Mouse (Mus musculus) neural tube, embryonic 13.5 days (tissue): Measurements from ENCODE around the gene Kcnq1. TPM values are rescaled to one million over a fixed set of nuclear protein-coding genes. Genes with fewer than 3 reads are reported as not detected.

Source experiments
- ATAC-seq: fragments of 200-750 bp; cut with Nextera tagmentation; 2 replicates; pipeline ENCODE4 v1.8.0; 2017; ENCODE audit warnings: low read depth, mild to moderate bottlenecking, moderate TSS enrichment, moderate library complexity
- H3K27ac ChIP-seq: fragments of 300-500 bp; sonication (generic); replicated peaks from 2 replicates; pipeline ENCODE4 v1.5.1; 2015; ENCODE audit warnings: moderate library complexity, mild to moderate bottlenecking, inconsistent platforms
- H3K27me3 ChIP-seq: fragments of 300-500 bp; sonication (generic); 2 replicates; pipeline ENCODE4 v1.6.1; 2015; ENCODE audit warnings: mild to moderate bottlenecking, inconsistent platforms
- H3K36me3 ChIP-seq: fragments of 300-500 bp; sonication (generic); 2 replicates; pipeline ENCODE4 v1.6.1; 2015; ENCODE audit warnings: mild to moderate bottlenecking, inconsistent platforms
- H3K4me1 ChIP-seq: fragments of 300-500 bp; sonication (generic); replicated peaks from 2 replicates; pipeline ENCODE4 v1.6.1; 2015; ENCODE audit warnings: inconsistent platforms
- H3K4me2 ChIP-seq: fragments of 300-500 bp; sonication (generic); 2 replicates; pipeline ENCODE4 v1.6.1; 2015; ENCODE audit warnings: inconsistent platforms, mild to moderate bottlenecking, moderate library complexity
- H3K4me3 ChIP-seq: fragments of 300-500 bp; sonication (generic); 2 replicates; pipeline ENCODE4 v1.5.1; 2015; ENCODE audit warnings: mild to moderate bottlenecking, inconsistent platforms
- H3K9ac ChIP-seq: fragments of 300-500 bp; sonication (generic); 2 replicates; pipeline ENCODE4 v1.6.1; 2015; ENCODE audit warnings: moderate library complexity, mild to moderate bottlenecking, inconsistent platforms
- H3K9me3 ChIP-seq: fragments of 300-500 bp; sonication (generic); 2 replicates; pipeline ENCODE4 v1.6.1; 2016; ENCODE audit warnings: inconsistent platforms
- WGBS: fragments of 180-500 bp; shearing (Covaris S2); methylation state at CpG from one replicate; pipeline ENCODE4 v1.1.7; 2015; 5-methylcytosine and 5-hydroxymethylcytosine counted together
- polyA plus RNA-seq: library from polyadenylated mRNA; unstranded; fragments of >200 nt; fragmentation: Nextera tagmentation; extraction: Ambion mirVana; gene quantifications from 2 replicates; pipeline ENCODE4 v1.2.1, GENCODE M21; 2015

Gene Kcnq1
- polyA plus RNA-seq, 1 experiment from 2014 or later, result 1.3 TPM

- ATAC-seq, result peak; percentile 92
Measured at GRCm38 (mm10) chr7:143340601-143341281, 234.6 kb downstream of the Kcnq1 start.

GRCm38 (mm10) chr7:143341301-143341980 is 235.3 kb downstream of the Kcnq1 start:
- Histone ChIP-seq H3K4me2 (no peak overlapping the region), H3K27me3 (peaks cover 25% of the 10 kb centered on the region), H3K9me3 (peaks cover 10% of the 10 kb centered on the region; the same call in 1 of the 2 replicates), H3K4me1 (peaks cover 39% of the 10 kb centered on the region), H3K4me3 (no peak overlapping the region), H3K9ac (no peak overlapping the region), H3K27ac (no peak overlapping the region), H3K36me3 (no peaks in the 10 kb centered on the region)
- no peak for ATAC-seq
- 74% methylated on average over 3 of the region's 3 CpGs for WGBS

More at GRCm38 (mm10) chr7:143340601-143341281, 234.6 kb downstream of the Kcnq1 start:
- Histone ChIP-seq H3K4me1 (peaks cover 39% of the 10 kb centered on the region), H3K9ac (no peak overlapping the region), H3K36me3 (no peaks in the 10 kb centered on the region), H3K27me3 (peaks cover 21% of the 10 kb centered on the region), H3K9me3 (peaks cover 10% of the 10 kb centered on the region; the same call in 1 of the 2 replicates), H3K4me2 (no peak overlapping the region), H3K27ac (peak overlapping the region; percentile 49), H3K4me3 (no peak overlapping the region)
- WGBS, result 20% methylated on average over 15 of the region's 15 CpGs

- no peak overlapping the region for H3K9ac ChIP-seq
- no peak overlapping the region for H3K4me3 ChIP-seq
- peaks cover 39% of the 10 kb centered on the region for H3K4me1 ChIP-seq
- no peak for ATAC-seq
- peak overlapping the region; percentile 21; the same call in 1 of the 2 replicates for H3K4me2 ChIP-seq
- no peaks in the 10 kb centered on the region for H3K36me3 ChIP-seq
- peaks cover 32% of the 10 kb centered on the region for H3K27me3 ChIP-seq
- 22% methylated on average over 12 of the region's 12 CpGs for WGBS
- peak overlapping the region; percentile 35; the same call in 1 of the 2 replicates for H3K27ac ChIP-seq
- no peaks in the 10 kb centered on the region for H3K9me3 ChIP-seq
Measured at GRCm38 (mm10) chr7:143343781-143344306, 237.7 kb downstream of the Kcnq1 start.

GRCm38 (mm10) chr7:143349287-143349686 is 243.1 kb downstream of the Kcnq1 start:
- peaks cover 4% of the 10 kb centered on the region for H3K4me1 ChIP-seq
- WGBS, result 82% methylated on average over 7 of the region's 7 CpGs
- no peaks in the 10 kb centered on the region for H3K36me3 ChIP-seq
- H3K9me3 ChIP-seq, result no peaks in the 10 kb centered on the region
- no peak overlapping the region for H3K4me3 ChIP-seq
- H3K9ac ChIP-seq, result no peak overlapping the region
- no peak for ATAC-seq
- no peak overlapping the region for H3K4me2 ChIP-seq
- peaks cover 22% of the 10 kb centered on the region for H3K27me3 ChIP-seq
- no peak overlapping the region for H3K27ac ChIP-seq

GRCm38 (mm10) chr7:143349848-143350247 is 243.7 kb downstream of the Kcnq1 start:
- Histone ChIP-seq H3K9me3 (no peaks in the 10 kb centered on the region), H3K27ac (no peak overlapping the region), H3K4me1 (no peaks in the 10 kb centered on the region), H3K36me3 (no peaks in the 10 kb centered on the region), H3K4me2 (no peak overlapping the region), H3K9ac (no peak overlapping the region), H3K4me3 (no peak overlapping the region), H3K27me3 (peaks cover 17% of the 10 kb centered on the region)
- 90% methylated on average over 1 of the region's 1 CpGs for WGBS
- ATAC-seq, result no peak

- ATAC-seq, result no peak
- Histone ChIP-seq H3K27me3 (no peaks in the 10 kb centered on the region), H3K4me3 (no peak overlapping the region), H3K4me1 (no peaks in the 10 kb centered on the region), H3K9ac (no peak overlapping the region), H3K27ac (no peak overlapping the region), H3K9me3 (no peaks in the 10 kb centered on the region), H3K36me3 (no peaks in the 10 kb centered on the region), H3K4me2 (no peak overlapping the region)
- WGBS, result 76% methylated on average over 5 of the region's 5 CpGs
Measured at GRCm38 (mm10) chr7:143355831-143356230, 249.7 kb downstream of the Kcnq1 start.

GRCm38 (mm10) chr7:143357109-143357508 is 250.9 kb downstream of the Kcnq1 start:
- Histone ChIP-seq H3K9me3 (no peaks in the 10 kb centered on the region), H3K4me2 (no peak overlapping the region), H3K27ac (no peak overlapping the region), H3K36me3 (no peaks in the 10 kb centered on the region), H3K9ac (no peak overlapping the region), H3K4me3 (no peak overlapping the region), H3K27me3 (0 out of 2 replicates have a peak, but pooled peaks cover under 1% of the 10 kb centered on the region), H3K4me1 (no peaks in the 10 kb centered on the region)
- WGBS, result 69% methylated on average over 1 of the region's 1 CpGs
- ATAC-seq, result no peak

- WGBS, result 76% methylated on average over 4 of the region's 4 CpGs
- Histone ChIP-seq H3K4me2 (no peak overlapping the region), H3K4me3 (no peak overlapping the region), H3K4me1 (no peaks in the 10 kb centered on the region), H3K36me3 (no peaks in the 10 kb centered on the region), H3K27ac (no peak overlapping the region), H3K27me3 (0 out of 2 replicates have a peak, but pooled peaks cover 4% of the 10 kb centered on the region), H3K9ac (no peak overlapping the region), H3K9me3 (no peaks in the 10 kb centered on the region)
- no peak for ATAC-seq
Measured at GRCm38 (mm10) chr7:143357831-143358230, 251.7 kb downstream of the Kcnq1 start.

GRCm38 (mm10) chr7:143359762-143360161 is 253.6 kb downstream of the Kcnq1 start:
- 51% methylated on average over 1 of the region's 1 CpGs for WGBS
- Histone ChIP-seq H3K27ac (no peak overlapping the region), H3K36me3 (no peaks in the 10 kb centered on the region), H3K27me3 (0 out of 2 replicates have a peak, but pooled peaks cover 4% of the 10 kb centered on the region), H3K9ac (no peak overlapping the region), H3K4me1 (no peaks in the 10 kb centered on the region), H3K4me3 (no peak overlapping the region), H3K9me3 (no peaks in the 10 kb centered on the region), H3K4me2 (no peak overlapping the region)
- ATAC-seq, result no peak

GRCm38 (mm10) chr7:143360776-143361175 is 254.6 kb downstream of the Kcnq1 start:
- peaks cover 9% of the 10 kb centered on the region for H3K4me1 ChIP-seq
- H3K4me3 ChIP-seq, result no peak overlapping the region
- ATAC-seq, result no peak
- no peak overlapping the region for H3K9ac ChIP-seq
- H3K27ac ChIP-seq, result no peak overlapping the region
- no peak overlapping the region for H3K4me2 ChIP-seq
- 0 out of 2 replicates have a peak, but pooled peaks cover 4% of the 10 kb centered on the region for H3K27me3 ChIP-seq
- H3K36me3 ChIP-seq, result no peaks in the 10 kb centered on the region
- H3K9me3 ChIP-seq, result no peaks in the 10 kb centered on the region
- 78% methylated on average over 5 of the region's 5 CpGs for WGBS

GRCm38 (mm10) chr7:143364092-143364832 is 258.1 kb downstream of the Kcnq1 start:
- WGBS, result 89% methylated on average over 7 of the region's 7 CpGs
- ATAC-seq, result no peak
- no peak overlapping the region for H3K9ac ChIP-seq

More at GRCm38 (mm10) chr7:143364092-143364832, 258.1 kb downstream of the Kcnq1 start:
- no peak overlapping the region for H3K4me3 ChIP-seq
- peaks cover 23% of the 10 kb centered on the region for H3K4me1 ChIP-seq
- H3K4me2 ChIP-seq, result no peak overlapping the region
- H3K9me3 ChIP-seq, result no peaks in the 10 kb centered on the region
- no peaks in the 10 kb centered on the region for H3K36me3 ChIP-seq
- H3K27ac ChIP-seq, result no peak overlapping the region
- H3K27me3 ChIP-seq, result 0 out of 2 replicates have a peak, but pooled peaks cover 4% of the 10 kb centered on the region
